Mouse (Mus musculus) neural tube, embryonic 14.5 days (tissue): ENCODE data around the gene Fermt2. TPM values are rescaled to one million over a fixed set of nuclear protein-coding genes. Genes with fewer than 3 reads are reported as not detected.

Experiments used
- ATAC-seq: fragments of 200-750 bp; cut with Nextera tagmentation; 2 replicates; pipeline ENCODE4 v1.8.0; 2017; ENCODE audit warnings: low read depth, mild to moderate bottlenecking, moderate TSS enrichment, moderate library complexity
- H3K27ac ChIP-seq: fragments of 300-500 bp; sonication (generic); 2 replicates; pipeline ENCODE4 v1.5.1; 2014; ENCODE audit warnings: low read depth, mild to moderate bottlenecking, control low read depth, low read length, moderate library complexity, mixed read lengths
- H3K27me3 ChIP-seq: fragments of 300-500 bp; sonication (generic); 2 replicates; pipeline ENCODE4 v1.6.1; 2014; ENCODE audit warnings: low read length; ENCODE audit not compliant: control insufficient read depth, insufficient read depth
- H3K36me3 ChIP-seq: fragments of 300-500 bp; sonication (generic); 2 replicates; pipeline ENCODE4 v1.6.1; 2014; ENCODE audit warnings: low read length, mixed read lengths; ENCODE audit not compliant: control insufficient read depth, insufficient read depth
- H3K4me1 ChIP-seq: fragments of 300-500 bp; sonication (generic); 2 replicates; pipeline ENCODE4 v1.6.1; 2014; ENCODE audit warnings: low read length; ENCODE audit not compliant: control insufficient read depth, insufficient read depth
- H3K4me2 ChIP-seq: fragments of 300-500 bp; sonication (generic); 2 replicates; pipeline ENCODE4 v1.6.1; 2014; ENCODE audit warnings: mild to moderate bottlenecking, low read depth, low read length, control low read depth
- H3K4me3 ChIP-seq: fragments of 300-500 bp; sonication (generic); 2 replicates; pipeline ENCODE4 v1.5.1; 2014; ENCODE audit warnings: low read depth, low read length, control low read depth, mixed read lengths
- H3K9ac ChIP-seq: fragments of 300-500 bp; sonication (generic); replicated peaks from 2 replicates; pipeline ENCODE4 v1.6.1; 2014; ENCODE audit warnings: low read depth, mild to moderate bottlenecking, control low read depth, low read length, mixed read lengths
- H3K9me3 ChIP-seq: fragments of 300-500 bp; sonication (generic); 2 replicates; pipeline ENCODE4 v1.6.1; 2016; ENCODE audit warnings: low read length; ENCODE audit not compliant: control insufficient read depth
- WGBS: fragments of 180-500 bp; shearing (Covaris S2); extraction: QIAGEN DNeasy Blood & Tissue Kit; methylation state at CpG from one replicate; pipeline ENCODE4 v1.1.7; 2014; 5-methylcytosine and 5-hydroxymethylcytosine counted together
- polyA plus RNA-seq: library from polyadenylated mRNA; unstranded; fragments of >200 nt; fragmentation: Nextera tagmentation; extraction: Ambion mirVana; gene quantifications from 2 replicates; pipeline ENCODE4 v1.2.1, GENCODE M21; 2014

The Fermt2 gene
- polyA plus RNA-seq, 1 experiment from 2014 or later = 61.1 TPM

DNA sequence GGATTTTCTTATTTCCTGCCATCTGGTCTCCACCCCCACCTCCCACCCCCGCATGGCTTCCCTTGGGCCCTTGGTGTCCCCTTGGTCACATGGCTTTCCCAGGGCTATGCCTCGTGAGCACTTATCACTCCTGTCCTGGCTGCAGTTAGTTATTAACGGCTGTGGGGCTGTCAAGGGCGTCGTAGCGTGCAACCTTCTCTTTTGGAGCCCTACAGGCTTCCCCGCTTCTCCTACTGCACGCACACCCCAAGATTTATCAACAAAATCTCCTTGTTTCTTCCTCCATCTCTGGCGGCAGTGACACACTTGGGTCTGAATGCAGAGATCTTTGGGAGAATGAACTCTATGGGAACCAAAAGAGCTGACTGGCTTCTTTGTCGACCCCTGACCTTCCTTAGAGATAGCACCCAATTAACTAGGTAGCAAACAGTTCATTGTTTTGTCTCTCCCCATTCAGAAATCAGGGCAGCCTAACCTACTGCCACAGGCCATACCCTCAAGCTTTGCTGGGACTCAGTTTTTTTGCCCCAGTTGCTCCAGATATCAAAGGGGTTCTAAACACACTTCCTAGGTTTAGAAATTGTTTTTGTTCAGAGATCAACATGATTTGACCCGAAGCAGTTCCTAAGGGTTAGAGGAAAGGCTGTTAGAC is 76.9 kb downstream of the Fermt2 start:
- WGBS = 22% methylated on average over 11 of the region's 11 CpGs
- Histone ChIP-seq H3K36me3 (no peaks in the 10 kb centered on the region), H3K4me3 (no peak overlapping the region), H3K27ac (no peak overlapping the region), H3K4me1 (peaks cover 9% of the 10 kb centered on the region; the same call in 1 of the 2 replicates), H3K9me3 (no peaks in the 10 kb centered on the region), H3K4me2 (no peak overlapping the region), H3K27me3 (no peaks in the 10 kb centered on the region), H3K9ac (no peak overlapping the region)
- ATAC-seq = no peak

DNA sequence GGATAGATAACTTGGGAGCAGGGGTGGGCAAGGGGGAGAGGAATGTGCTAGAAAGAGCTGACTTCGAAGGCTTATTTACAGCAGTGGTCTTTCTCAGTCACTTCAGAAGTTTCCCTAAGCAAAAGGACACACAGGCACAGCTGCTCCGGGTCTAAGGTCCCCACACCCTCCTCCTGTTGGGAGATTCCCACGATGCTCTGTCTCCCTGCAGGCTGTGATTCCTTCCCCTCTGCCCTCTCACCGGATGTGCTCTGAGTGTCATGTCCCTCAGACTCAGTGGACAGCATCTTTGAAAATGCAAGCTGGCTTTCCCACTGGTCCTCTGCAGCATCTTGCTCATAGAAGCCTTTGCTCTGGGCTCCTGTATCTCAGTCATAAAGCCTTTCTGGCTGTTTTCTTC is 77.8 kb downstream of the Fermt2 start:
- ATAC-seq = no peak

DNA sequence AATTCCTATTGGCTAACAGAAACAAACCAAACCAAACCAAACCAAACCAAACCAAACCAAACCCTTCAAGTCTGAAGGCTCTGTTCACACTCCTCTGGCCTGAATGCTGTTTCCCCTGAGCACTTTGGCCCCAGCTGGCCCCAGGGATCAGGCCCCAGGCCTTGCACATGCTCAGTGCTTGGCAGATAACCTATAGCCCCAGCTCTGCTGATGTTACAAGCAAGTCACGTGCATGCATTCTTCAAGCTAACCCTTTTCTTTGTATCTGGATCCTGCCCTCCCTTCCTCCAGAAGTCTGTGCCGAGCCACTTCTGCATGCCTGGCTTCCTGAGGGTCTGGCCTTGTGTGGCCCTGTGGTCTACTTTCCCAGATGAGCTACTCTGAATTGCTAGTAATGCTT is 78.8 kb downstream of the Fermt2 start:
- no peak overlapping the region for H3K27ac ChIP-seq
- ATAC-seq = no peak
- no peaks in the 10 kb centered on the region for H3K36me3 ChIP-seq
- peaks cover 5% of the 10 kb centered on the region; the same call in 1 of the 2 replicates for H3K4me1 ChIP-seq
- whole genome bisulfite sequencing = 33% methylated on average over 2 of the region's 2 CpGs
- no peaks in the 10 kb centered on the region for H3K9me3 ChIP-seq
- no peaks in the 10 kb centered on the region for H3K27me3 ChIP-seq
- H3K9ac ChIP-seq = no peak overlapping the region
- H3K4me2 ChIP-seq = no peak overlapping the region
- no peak overlapping the region for H3K4me3 ChIP-seq

More for the DNA sequence above, 77.8 kb downstream of the Fermt2 start:
- no peaks in the 10 kb centered on the region for H3K27me3 ChIP-seq
- no peaks in the 10 kb centered on the region for H3K9me3 ChIP-seq
- WGBS = 49% methylated on average over 4 of the region's 4 CpGs
- H3K4me3 ChIP-seq = no peak overlapping the region
- no peak overlapping the region for H3K4me2 ChIP-seq
- H3K4me1 ChIP-seq = peaks cover 9% of the 10 kb centered on the region; the same call in 1 of the 2 replicates
- H3K9ac ChIP-seq = no peak overlapping the region
- H3K36me3 ChIP-seq = no peaks in the 10 kb centered on the region
- no peak overlapping the region for H3K27ac ChIP-seq

DNA sequence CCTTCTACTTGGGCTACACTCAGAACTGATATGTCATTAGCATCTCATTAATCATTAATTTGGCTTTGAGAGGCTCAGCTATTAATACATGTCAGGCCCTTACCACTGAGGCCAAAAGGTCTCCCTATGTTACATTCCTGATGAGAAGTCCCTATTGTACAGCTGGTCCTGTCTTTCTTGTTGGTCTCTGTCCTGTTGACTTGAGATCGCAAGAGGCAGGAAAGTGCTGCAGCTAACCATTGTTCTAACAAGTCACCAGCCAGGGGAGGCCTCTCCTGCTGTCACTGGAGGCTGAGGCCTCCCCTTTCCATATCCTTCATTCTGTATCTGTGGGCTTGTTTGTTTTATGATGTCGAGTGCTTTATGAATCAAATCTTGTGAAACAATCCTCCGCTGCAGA is 83.1 kb downstream of the Fermt2 start:
- H3K36me3 ChIP-seq = no peaks in the 10 kb centered on the region
- no peak overlapping the region for H3K9ac ChIP-seq
- ATAC-seq = no peak
- H3K4me3 ChIP-seq = no peak overlapping the region
- no peak overlapping the region for H3K4me2 ChIP-seq
- H3K9me3 ChIP-seq = no peaks in the 10 kb centered on the region
- H3K4me1 ChIP-seq = no peaks in the 10 kb centered on the region
- WGBS = 70% methylated on average over 3 of the region's 3 CpGs
- H3K27ac ChIP-seq = no peak overlapping the region
- H3K27me3 ChIP-seq = no peaks in the 10 kb centered on the region

DNA sequence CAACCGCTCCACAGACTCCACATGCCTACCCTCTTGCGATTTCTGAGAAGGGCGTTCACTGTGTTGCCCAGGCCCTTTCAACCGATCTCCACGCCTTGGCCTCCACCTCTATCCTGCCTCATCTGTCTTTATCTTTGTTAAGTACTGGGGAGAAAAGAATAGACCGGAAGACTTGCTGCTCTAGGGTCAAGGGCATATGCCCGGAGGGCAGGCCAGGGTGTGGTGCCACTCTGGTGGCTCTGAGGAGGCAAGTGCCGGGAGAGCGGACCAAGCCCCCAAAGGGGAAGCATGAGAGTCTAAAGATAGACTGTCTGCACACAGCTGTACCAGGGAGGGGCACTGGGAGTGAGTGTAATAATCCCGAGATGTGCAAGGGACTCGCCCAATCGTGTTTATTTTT is 84.5 kb downstream of the Fermt2 start:
- Histone ChIP-seq H3K9ac (no peak overlapping the region), H3K9me3 (no peaks in the 10 kb centered on the region), H3K4me1 (no peaks in the 10 kb centered on the region), H3K27me3 (no peaks in the 10 kb centered on the region), H3K4me3 (no peak overlapping the region), H3K4me2 (no peak overlapping the region), H3K36me3 (no peaks in the 10 kb centered on the region), H3K27ac (no peak overlapping the region)
- ATAC-seq = no peak
- WGBS = 70% methylated on average over 12 of the region's 12 CpGs

DNA sequence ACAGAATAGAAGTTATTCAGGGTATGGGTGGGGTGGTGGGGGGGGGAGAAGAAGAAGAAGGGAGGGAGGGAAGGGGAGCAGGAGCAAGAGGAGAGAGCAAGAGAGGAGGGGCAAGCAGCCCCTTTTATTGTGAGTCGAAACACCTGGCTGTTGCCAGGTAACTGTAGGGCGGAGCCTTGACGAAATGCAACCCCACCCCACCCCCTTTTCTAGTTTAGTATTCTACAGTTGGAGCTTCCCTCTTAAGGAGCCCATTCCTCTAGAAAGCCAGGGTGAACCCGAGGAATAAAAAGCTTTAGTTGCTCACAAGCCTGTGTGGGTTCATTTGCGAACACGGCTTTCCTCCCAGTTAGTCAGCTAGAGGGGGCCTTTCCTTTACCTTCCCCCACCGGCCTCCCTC is 85.0 kb downstream of the Fermt2 start:
- Histone ChIP-seq H3K4me2 (no peak overlapping the region), H3K36me3 (no peaks in the 10 kb centered on the region), H3K27me3 (no peaks in the 10 kb centered on the region), H3K9ac (no peak overlapping the region), H3K4me1 (no peaks in the 10 kb centered on the region), H3K9me3 (no peaks in the 10 kb centered on the region), H3K4me3 (no peak overlapping the region), H3K27ac (no peak overlapping the region)
- ATAC-seq = no peak
- 59% methylated on average over 7 of the region's 7 CpGs for WGBS

DNA sequence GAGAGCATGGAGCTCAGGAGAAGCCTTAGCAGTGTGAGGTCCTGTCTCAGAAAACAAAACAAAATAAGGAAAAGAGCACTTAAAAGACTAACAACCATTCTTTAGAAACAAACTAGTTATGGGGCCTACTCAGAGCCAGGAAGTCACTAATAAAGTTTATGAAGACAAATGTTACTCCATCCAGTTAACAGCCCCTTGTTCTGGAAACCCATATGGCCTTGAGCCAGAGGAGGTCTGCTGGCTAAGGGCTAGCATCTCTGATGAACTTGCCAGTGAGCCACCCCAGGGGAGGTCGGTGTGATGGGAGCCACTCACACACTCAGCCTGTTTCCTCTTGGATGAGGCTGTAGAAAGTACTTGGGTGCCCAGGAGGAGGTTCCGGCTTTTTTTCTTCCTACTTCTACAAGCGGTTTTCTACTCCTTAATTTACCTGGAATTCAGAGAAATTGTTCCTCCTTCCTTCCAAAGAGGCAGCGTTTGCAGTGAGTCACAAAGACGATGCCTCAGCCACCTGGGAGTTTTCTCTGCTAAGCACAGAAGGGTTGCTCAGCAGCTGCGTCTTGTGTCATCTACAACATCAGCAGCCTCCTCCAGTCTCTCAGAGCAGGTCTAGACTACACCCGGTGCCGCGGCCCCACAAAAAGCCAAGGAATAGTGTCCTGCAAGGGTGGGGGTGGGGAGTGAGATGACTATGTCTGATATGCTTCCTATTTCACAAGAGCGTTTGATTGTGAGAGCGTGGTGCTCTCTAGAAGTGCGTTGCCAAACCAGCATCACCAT is 86.9 kb downstream of the Fermt2 start:
- no peaks in the 10 kb centered on the region for H3K9me3 ChIP-seq
- H3K4me3 ChIP-seq = no peak overlapping the region
- no peaks in the 10 kb centered on the region for H3K27me3 ChIP-seq
- H3K36me3 ChIP-seq = no peaks in the 10 kb centered on the region
- H3K27ac ChIP-seq = no peak overlapping the region
- 62% methylated on average over 12 of the region's 12 CpGs for WGBS
- no peak overlapping the region for H3K4me2 ChIP-seq
- H3K9ac ChIP-seq = no peak overlapping the region
- no peaks in the 10 kb centered on the region for H3K4me1 ChIP-seq
- no peak for ATAC-seq

DNA sequence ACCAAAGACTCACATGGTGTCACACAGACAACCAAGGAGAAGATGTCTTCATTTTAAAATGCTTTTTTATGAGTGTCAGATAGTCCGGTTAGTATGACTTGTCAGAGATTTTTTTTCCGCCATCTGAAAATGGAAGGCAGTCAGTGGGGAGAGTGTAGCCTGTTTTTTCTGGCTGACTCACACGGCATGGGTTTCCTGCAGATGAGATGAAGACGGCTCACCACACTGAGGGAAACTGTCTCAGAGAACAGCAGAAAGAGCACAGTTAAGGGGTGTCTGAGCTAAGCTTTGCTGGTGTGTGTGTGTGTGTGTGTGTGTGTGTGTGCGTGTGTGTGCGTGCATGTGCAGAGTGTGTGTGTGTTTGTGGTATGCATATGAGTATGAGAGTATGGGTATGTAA is 88.6 kb downstream of the Fermt2 start:
- 80% methylated on average over 6 of the region's 6 CpGs for WGBS
- H3K9ac ChIP-seq = no peak overlapping the region
- no peaks in the 10 kb centered on the region for H3K36me3 ChIP-seq
- no peak overlapping the region for H3K27ac ChIP-seq
- no peak overlapping the region for H3K4me3 ChIP-seq
- H3K27me3 ChIP-seq = no peaks in the 10 kb centered on the region
- ATAC-seq = no peak
- H3K4me1 ChIP-seq = no peaks in the 10 kb centered on the region
- no peaks in the 10 kb centered on the region for H3K9me3 ChIP-seq
- H3K4me2 ChIP-seq = no peak overlapping the region

DNA sequence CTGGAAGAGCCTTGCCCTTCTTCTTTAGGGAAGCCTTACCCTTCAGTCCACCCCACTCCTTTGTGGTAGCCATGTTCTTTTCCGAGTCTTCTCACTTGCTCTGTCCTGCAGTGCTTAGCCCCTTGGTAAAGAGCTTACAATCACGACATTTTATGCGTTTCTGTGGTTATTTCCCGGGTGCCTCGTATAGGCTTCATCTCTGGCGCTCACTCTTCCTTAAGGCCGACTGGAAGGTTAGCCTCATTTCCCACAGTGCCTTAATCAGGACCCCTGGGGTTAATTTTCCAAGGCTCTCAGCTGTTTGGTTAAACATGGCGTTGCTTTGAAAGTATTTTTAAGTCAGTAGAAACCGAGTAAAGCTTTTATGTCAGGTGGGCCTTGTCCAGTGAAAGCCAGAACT is 90.5 kb downstream of the Fermt2 start:
- H3K9me3 ChIP-seq = no peaks in the 10 kb centered on the region
- 65% methylated on average over 9 of the region's 9 CpGs for WGBS
- no peak for ATAC-seq
- H3K9ac ChIP-seq = no peak overlapping the region
- H3K4me3 ChIP-seq = no peak overlapping the region
- H3K4me1 ChIP-seq = no peaks in the 10 kb centered on the region
- H3K27me3 ChIP-seq = no peaks in the 10 kb centered on the region
- no peaks in the 10 kb centered on the region for H3K36me3 ChIP-seq
- no peak overlapping the region for H3K4me2 ChIP-seq
- H3K27ac ChIP-seq = no peak overlapping the region
